Mouse (Mus musculus): Measurements from ENCODE around the gene Dlx1. TPM values are rescaled to one million over a fixed set of nuclear protein-coding genes. Genes with fewer than 3 reads are reported as not detected.

Gene Dlx1
- total and polyA plus RNA-seq, 3 experiments = 0.98 to 3.0 (median 2.4) TPM

DNA sequence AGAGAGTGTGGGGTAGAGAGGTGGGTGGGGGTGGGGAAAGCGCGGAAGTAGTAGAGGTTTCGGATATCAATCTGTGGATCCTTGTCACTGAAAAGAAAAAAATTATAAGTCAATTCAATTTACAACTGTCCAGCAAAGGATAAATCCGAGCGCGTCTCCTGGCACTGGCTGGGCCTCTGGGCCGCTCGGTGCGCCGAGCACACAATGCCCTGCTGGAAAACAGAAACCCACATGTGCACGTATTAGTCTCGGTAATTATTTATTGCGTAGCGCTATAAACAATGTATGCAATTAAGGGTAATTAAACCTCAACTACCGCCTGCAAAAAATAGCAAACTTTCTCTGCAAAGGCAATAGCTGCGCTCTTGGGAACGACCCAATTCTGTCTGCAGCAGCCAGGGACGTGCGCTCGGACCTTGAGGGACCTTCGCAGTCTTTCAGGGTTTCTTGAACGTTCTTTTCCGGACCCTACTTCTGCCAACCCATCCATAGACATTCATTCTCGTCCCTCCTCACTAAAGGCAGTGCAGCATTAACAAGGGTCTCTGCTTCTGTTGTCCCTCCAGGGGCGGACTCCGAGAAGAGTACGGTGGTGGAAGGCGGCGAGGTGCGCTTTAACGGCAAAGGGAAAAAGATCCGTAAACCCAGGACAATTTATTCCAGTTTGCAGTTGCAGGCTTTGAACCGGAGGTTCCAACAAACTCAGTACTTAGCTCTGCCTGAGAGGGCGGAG is 2.6 kb downstream of the Dlx1 start:
- TF ChIP-seq CTCF (IDR thresholded peaks at IDR 0.05; ENCODE audit: low read depth, low read length) = no peak
- no peak for TF ChIP-seq POLR2AphosphoS5 (IDR thresholded peaks at IDR 0.05; ENCODE audit: insufficient replicate concordance, low read depth, low read length)
- TF ChIP-seq GATA1 (IDR thresholded peaks at IDR 0.05; ENCODE audit: borderline replicate concordance, low read length) = no peak
- TF ChIP-seq GATA2 (IDR thresholded peaks at IDR 0.05; ENCODE audit: borderline replicate concordance, low read depth, low read length) = no peak
- no peak for TF ChIP-seq TAL1 (conservative IDR thresholded peaks at IDR 0.05; ENCODE audit: low read depth, low read length)

DNA sequence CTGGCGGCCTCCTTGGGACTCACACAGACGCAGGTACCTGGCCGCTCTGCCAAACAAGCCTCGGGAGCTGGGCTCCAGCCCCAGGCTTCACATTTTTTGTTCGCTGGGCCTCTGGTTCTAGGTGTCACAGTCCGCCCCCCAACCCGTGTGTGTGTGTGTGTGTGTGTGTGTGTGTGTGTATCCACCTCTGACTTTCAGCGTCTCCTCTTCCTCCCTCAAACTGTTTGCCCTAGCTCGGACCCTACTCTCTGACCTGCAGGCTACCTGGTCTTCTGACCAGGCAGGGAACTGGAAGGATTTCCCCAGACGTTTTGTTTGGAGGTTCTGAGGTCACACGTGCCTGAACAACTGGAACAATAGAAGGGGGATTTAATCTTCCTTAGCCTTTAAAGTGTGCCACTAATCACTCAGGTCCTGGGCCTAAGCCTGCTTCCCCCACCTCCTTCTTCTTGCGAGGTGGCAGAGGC is 3.2 kb downstream of the Dlx1 start:
- H3K9me3 ChIP-seq (replicated peaks) = no peaks in the 10 kb centered on the region
- ATAC-seq (ENCODE audit: extremely low read depth, insufficient number of reproducible peaks, low FRiP score, poor library complexity, severe bottlenecking) = no peak
- H3K27me3 ChIP-seq (ENCODE audit: insufficient read depth, low read length) = peaks cover 73% of the 10 kb centered on the region
- peaks cover 9% of the 10 kb centered on the region for H3K36me3 ChIP-seq (replicated peaks)
- H3K4me3 ChIP-seq (ENCODE audit: low read depth, low read length) = no peak overlapping the region; the same call in 1 of the 2 replicates
- DNase-seq (ENCODE audit: low spot score) = no peak
- TF ChIP-seq POLR2AphosphoS5 (IDR thresholded peaks at IDR 0.05; ENCODE audit: insufficient replicate concordance, low read depth, low read length) = no peak
- TF ChIP-seq CTCF (IDR thresholded peaks at IDR 0.05; ENCODE audit: low read depth, low read length) = no peak
- TF ChIP-seq TAL1 (conservative IDR thresholded peaks at IDR 0.05; ENCODE audit: low read depth, low read length) = no peak
- no peak for TF ChIP-seq GATA2 (IDR thresholded peaks at IDR 0.05; ENCODE audit: borderline replicate concordance, low read depth, low read length)
- no peak for TF ChIP-seq GATA1 (IDR thresholded peaks at IDR 0.05; ENCODE audit: borderline replicate concordance, low read length)
- H3K4me1 ChIP-seq (ENCODE audit: insufficient read depth, low read depth, low read length) = peaks cover 59% of the 10 kb centered on the region

More for the DNA sequence above, 2.6 kb downstream of the Dlx1 start:
- Histone ChIP-seq H3K27me3 (ENCODE audit: insufficient read depth, low read length) (peaks cover 69% of the 10 kb centered on the region), H3K4me1 (ENCODE audit: insufficient read depth, low read depth, low read length) (peaks cover 59% of the 10 kb centered on the region), H3K4me3 (ENCODE audit: low read depth, low read length) (peak overlapping the region; percentile 76), H3K9me3 (replicated peaks) (no peaks in the 10 kb centered on the region), H3K36me3 (replicated peaks) (peaks cover 9% of the 10 kb centered on the region)
- no peak for DNase-seq (ENCODE audit: low spot score)
- ATAC-seq (ENCODE audit: extremely low read depth, insufficient number of reproducible peaks, low FRiP score, poor library complexity, severe bottlenecking) = no peak

DNA sequence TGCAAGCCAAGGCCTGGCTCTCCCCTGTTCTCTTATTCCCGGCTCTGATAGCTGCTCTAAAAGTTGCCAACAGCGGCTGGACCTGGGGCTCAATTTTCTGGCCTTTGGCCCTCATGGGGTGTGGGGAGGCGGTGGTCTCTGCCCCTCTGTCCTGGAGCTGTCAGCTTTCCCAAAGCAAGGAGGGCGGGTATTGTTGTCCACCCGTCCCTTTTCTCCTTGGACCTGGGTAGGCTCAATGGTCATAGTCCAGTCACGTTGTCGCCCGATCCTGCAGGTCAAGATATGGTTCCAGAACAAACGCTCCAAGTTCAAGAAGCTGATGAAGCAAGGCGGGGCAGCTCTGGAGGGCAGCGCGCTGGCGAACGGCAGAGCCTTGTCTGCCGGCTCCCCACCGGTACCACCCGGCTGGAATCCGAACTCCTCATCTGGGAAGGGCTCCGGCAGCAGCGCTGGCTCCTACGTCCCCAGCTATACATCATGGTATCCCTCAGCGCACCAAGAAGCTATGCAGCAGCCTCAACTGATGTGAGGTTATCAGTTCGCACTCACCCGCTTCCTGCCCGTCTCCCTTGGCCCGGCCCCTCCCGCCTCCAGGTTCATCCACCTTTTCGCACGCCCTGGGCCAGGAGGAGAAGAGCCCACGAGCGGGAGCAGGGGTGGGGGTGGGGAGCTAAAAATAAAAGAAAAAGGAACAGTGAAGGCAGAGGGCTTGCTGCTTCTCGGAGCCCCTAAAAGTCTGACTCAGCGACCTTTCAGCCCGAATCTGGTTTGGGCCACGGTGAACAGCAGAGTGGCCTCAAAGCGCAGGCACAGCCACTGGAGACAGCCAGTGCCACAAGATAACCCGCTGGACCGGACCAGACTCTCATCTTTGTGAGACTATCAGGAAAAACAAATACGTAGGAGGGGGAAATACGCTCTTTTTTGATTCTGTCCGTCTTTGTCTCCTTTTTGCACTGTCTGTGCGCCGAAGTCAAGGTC is 4.4 kb downstream of the Dlx1 start:
- ATAC-seq (ENCODE audit: extremely low read depth, insufficient number of reproducible peaks, low FRiP score, poor library complexity, severe bottlenecking) (no peak), DNase-seq (ENCODE audit: low spot score) (no peak)
- peak overlapping the region; percentile 50; the same call in 1 of the 2 replicates for H3K4me3 ChIP-seq (ENCODE audit: low read depth, low read length)
- H3K9me3 ChIP-seq (replicated peaks) = no peaks in the 10 kb centered on the region
- TF ChIP-seq GATA1 (IDR thresholded peaks at IDR 0.05; ENCODE audit: borderline replicate concordance, low read length) (no peak), TAL1 (conservative IDR thresholded peaks at IDR 0.05; ENCODE audit: low read depth, low read length) (no peak), GATA2 (IDR thresholded peaks at IDR 0.05; ENCODE audit: borderline replicate concordance, low read depth, low read length) (no peak), POLR2AphosphoS5 (IDR thresholded peaks at IDR 0.05; ENCODE audit: insufficient replicate concordance, low read depth, low read length) (no peak), CTCF (IDR thresholded peaks at IDR 0.05; ENCODE audit: low read depth, low read length) (no peak)
- H3K27me3 ChIP-seq (ENCODE audit: insufficient read depth, low read length) = peaks cover 80% of the 10 kb centered on the region
- H3K4me1 ChIP-seq (ENCODE audit: insufficient read depth, low read depth, low read length) = peaks cover 53% of the 10 kb centered on the region
- H3K36me3 ChIP-seq (replicated peaks) = peaks cover 9% of the 10 kb centered on the region

DNA sequence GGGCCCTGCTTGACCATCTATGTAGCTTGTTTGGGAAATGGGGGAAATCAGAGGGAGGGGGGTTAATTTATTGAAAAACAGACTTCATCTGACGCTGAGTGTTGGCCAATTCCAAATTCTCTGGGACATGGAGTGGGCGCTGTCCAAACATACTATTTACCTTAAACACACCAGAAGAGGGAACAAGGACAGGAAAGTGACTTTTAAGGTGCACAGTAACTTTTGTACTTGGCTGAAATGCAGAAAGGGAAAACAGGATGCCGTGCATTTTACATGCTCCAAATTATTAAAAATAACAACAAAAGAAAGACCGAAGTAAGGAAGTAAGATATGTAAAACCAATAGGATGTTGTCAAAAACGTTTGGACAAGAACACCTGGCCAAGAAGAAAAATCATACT is 5.2 kb downstream of the Dlx1 start:
- Histone ChIP-seq H3K27me3 (ENCODE audit: insufficient read depth, low read length) (peaks cover 86% of the 10 kb centered on the region), H3K4me1 (ENCODE audit: insufficient read depth, low read depth, low read length) (peaks cover 49% of the 10 kb centered on the region), H3K4me3 (ENCODE audit: low read depth, low read length) (no peak overlapping the region), H3K9me3 (replicated peaks) (no peaks in the 10 kb centered on the region), H3K36me3 (replicated peaks) (peaks cover 9% of the 10 kb centered on the region)
- no peak for ATAC-seq (ENCODE audit: extremely low read depth, insufficient number of reproducible peaks, low FRiP score, poor library complexity, severe bottlenecking)
- TF ChIP-seq POLR2AphosphoS5 (IDR thresholded peaks at IDR 0.05; ENCODE audit: insufficient replicate concordance, low read depth, low read length) (no peak), GATA2 (IDR thresholded peaks at IDR 0.05; ENCODE audit: borderline replicate concordance, low read depth, low read length) (no peak), CTCF (IDR thresholded peaks at IDR 0.05; ENCODE audit: low read depth, low read length) (no peak), GATA1 (IDR thresholded peaks at IDR 0.05; ENCODE audit: borderline replicate concordance, low read length) (no peak), TAL1 (conservative IDR thresholded peaks at IDR 0.05; ENCODE audit: low read depth, low read length) (no peak)
- no peak for DNase-seq (ENCODE audit: low spot score)

DNA sequence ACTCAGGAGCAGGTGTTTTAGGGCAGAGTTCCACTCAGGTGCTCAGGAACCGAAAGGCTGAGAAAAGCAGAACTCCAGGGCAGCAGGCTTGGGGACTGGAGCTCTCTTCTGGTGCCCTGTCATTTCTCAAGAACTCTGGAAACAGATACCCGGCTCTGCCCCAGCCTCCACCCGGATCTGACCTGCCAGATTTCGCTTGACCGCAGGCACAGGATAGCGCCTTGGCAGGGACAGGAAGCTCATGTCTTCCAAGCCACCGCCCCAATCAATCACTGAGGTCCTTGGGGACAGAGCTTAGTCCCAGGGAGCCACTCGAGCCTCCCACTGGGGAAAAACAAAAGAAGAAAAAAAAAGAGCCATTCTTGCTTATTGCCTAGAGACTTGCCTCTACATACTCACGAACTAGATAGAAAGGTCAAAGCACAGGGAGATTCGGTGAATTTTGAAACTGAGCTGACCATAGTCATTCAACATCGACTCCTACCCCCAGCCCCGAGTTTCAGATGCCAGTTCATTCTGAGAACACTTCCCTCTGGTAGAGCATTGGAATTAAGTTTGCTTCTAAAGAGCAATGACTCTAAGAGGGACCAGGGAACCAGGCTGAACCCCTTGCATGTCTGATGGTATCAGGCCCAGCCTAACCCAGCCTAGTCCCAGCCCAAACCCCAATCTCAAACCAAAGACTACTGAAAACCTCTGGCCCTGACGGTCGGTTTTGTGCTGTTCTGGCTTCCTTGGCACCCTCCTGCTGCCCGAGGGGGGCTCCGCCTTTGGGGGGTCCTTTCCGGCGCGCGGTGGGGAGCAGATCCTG is 6.5 kb downstream of the Dlx1 start:
- H3K27me3 ChIP-seq (ENCODE audit: insufficient read depth, low read length) = peaks cover 90% of the 10 kb centered on the region
- H3K9me3 ChIP-seq (replicated peaks) = no peaks in the 10 kb centered on the region
- TF ChIP-seq GATA2 (IDR thresholded peaks at IDR 0.05; ENCODE audit: borderline replicate concordance, low read depth, low read length) (no peak), TAL1 (conservative IDR thresholded peaks at IDR 0.05; ENCODE audit: low read depth, low read length) (no peak), CTCF (IDR thresholded peaks at IDR 0.05; ENCODE audit: low read depth, low read length) (no peak)
- peaks cover 9% of the 10 kb centered on the region for H3K36me3 ChIP-seq (replicated peaks)
- no peak overlapping the region for H3K4me3 ChIP-seq (ENCODE audit: low read depth, low read length)
- ATAC-seq (ENCODE audit: extremely low read depth, insufficient number of reproducible peaks, low FRiP score, poor library complexity, severe bottlenecking) (no peak), DNase-seq (ENCODE audit: low spot score) (no peak)
- H3K4me1 ChIP-seq (ENCODE audit: insufficient read depth, low read depth, low read length) = peaks cover 44% of the 10 kb centered on the region
